Mouse (Mus musculus): Measurements from ENCODE around the gene Aspdh. TPM values are rescaled to one million over a fixed set of nuclear protein-coding genes. Genes with fewer than 3 reads are reported as not detected.
A peak's percentile ranks its signal among the peaks of the same experiment; 100 is the strongest.

Aspdh gene
- polyA plus RNA-seq, 1 experiment from 2014 or later: 0.28 TPM

GRCm38 (mm10) chr7:44498922-44499321 is 33.7 kb downstream of the Aspdh start:
- no peak overlapping the region for H3K9ac ChIP-seq
- peaks cover 3% of the 10 kb centered on the region; the same call in 1 of the 2 replicates for H3K36me3 ChIP-seq (ENCODE audit: insufficient read depth)
- H3K4me1 ChIP-seq (ENCODE audit: insufficient read depth): peaks cover 7% of the 10 kb centered on the region
- no peak for ATAC-seq (ENCODE audit: insufficient read depth)
- H3K27ac ChIP-seq (ENCODE audit: low read depth): no peak overlapping the region
- WGBS: 69% methylated on average over 1 of the region's 1 CpGs
- peaks cover 4% of the 10 kb centered on the region; the same call in 1 of the 2 replicates for H3K27me3 ChIP-seq (ENCODE audit: insufficient read depth, low read length)
- no peak overlapping the region for H3K4me3 ChIP-seq (ENCODE audit: low read depth, low read length)
- no peak overlapping the region for H3K4me2 ChIP-seq
- DNase-seq: no peak
- no peaks in the 10 kb centered on the region for H3K9me3 ChIP-seq (ENCODE audit: low read depth, low read length)
- TF ChIP-seq CTCF (IDR thresholded peaks at IDR 0.05; ENCODE audit: low read depth): no peak

- H3K36me3 ChIP-seq (ENCODE audit: insufficient read depth): no peaks in the 10 kb centered on the region
- no peak for TF ChIP-seq CTCF (IDR thresholded peaks at IDR 0.05; ENCODE audit: low read depth)
- DNase-seq (no peak), ATAC-seq (ENCODE audit: insufficient read depth) (no peak)
- WGBS: 45% methylated on average over 20 of the region's 20 CpGs
- H3K9ac ChIP-seq: no peak overlapping the region
- peaks cover 4% of the 10 kb centered on the region; the same call in 1 of the 2 replicates for H3K27me3 ChIP-seq (ENCODE audit: insufficient read depth, low read length)
- no peaks in the 10 kb centered on the region for H3K9me3 ChIP-seq (ENCODE audit: low read depth, low read length)
- H3K4me2 ChIP-seq: no peak overlapping the region
- no peak overlapping the region for H3K27ac ChIP-seq (ENCODE audit: low read depth)
- H3K4me1 ChIP-seq (ENCODE audit: insufficient read depth): peaks cover 7% of the 10 kb centered on the region
- H3K4me3 ChIP-seq (ENCODE audit: low read depth, low read length): no peak overlapping the region
Measured at GRCm38 (mm10) chr7:44500046-44500445, 34.9 kb downstream of the Aspdh start.

GRCm38 (mm10) chr7:44501563-44502115 is 36.4 kb downstream of the Aspdh start:
- Histone ChIP-seq H3K9me3 (ENCODE audit: low read depth, low read length) (no peaks in the 10 kb centered on the region), H3K27ac (ENCODE audit: low read depth) (no peak overlapping the region), H3K4me2 (no peak overlapping the region), H3K4me3 (ENCODE audit: low read depth, low read length) (no peak overlapping the region), H3K27me3 (ENCODE audit: insufficient read depth, low read length) (peaks cover 4% of the 10 kb centered on the region; the same call in 1 of the 2 replicates), H3K36me3 (ENCODE audit: insufficient read depth) (no peaks in the 10 kb centered on the region), H3K9ac (no peak overlapping the region), H3K4me1 (ENCODE audit: insufficient read depth) (no peaks in the 10 kb centered on the region; the same call in 1 of the 2 replicates)
- DNase-seq: peak; percentile 82
- TF ChIP-seq CTCF (IDR thresholded peaks at IDR 0.05; ENCODE audit: low read depth): peak; percentile 80
- 26% methylated on average over 5 of the region's 5 CpGs for WGBS
- ATAC-seq (ENCODE audit: insufficient read depth): no peak; the same call in 1 of the 2 replicates

GRCm38 (mm10) chr7:44507491-44507890 is 42.3 kb downstream of the Aspdh start:
- no peak overlapping the region for H3K9ac ChIP-seq
- H3K4me1 ChIP-seq (ENCODE audit: insufficient read depth): no peaks in the 10 kb centered on the region
- H3K4me3 ChIP-seq (ENCODE audit: low read depth, low read length): no peak overlapping the region
- ATAC-seq (ENCODE audit: insufficient read depth) (no peak), DNase-seq (no peak)
- no peaks in the 10 kb centered on the region for H3K27me3 ChIP-seq (ENCODE audit: insufficient read depth, low read length)
- TF ChIP-seq CTCF (IDR thresholded peaks at IDR 0.05; ENCODE audit: low read depth): no peak
- H3K4me2 ChIP-seq: no peak overlapping the region
- no peaks in the 10 kb centered on the region for H3K9me3 ChIP-seq (ENCODE audit: low read depth, low read length)
- H3K36me3 ChIP-seq (ENCODE audit: insufficient read depth): no peaks in the 10 kb centered on the region
- H3K27ac ChIP-seq (ENCODE audit: low read depth): no peak overlapping the region

Small RNA genes lying within 50 kb of the gene (microRNA-seq; reads per million reads assigned to microRNA genes)
- gene Mir7052 (ENCODE audit: borderline number of aligned reads): 0.95 reads per million

Other genes with a start within 250 kb of the Aspdh start
- gene Klk1b5, start 249.4 kb upstream of the Aspdh start, polyA plus RNA-seq (2014; fragmentation: Nextera tagmentation; extraction: Ambion mirVana): not detected in 2 replicates
- 0.20 and 0.26 TPM in 2 replicates for gene Klk1, start 240.0 kb upstream of the Aspdh start, polyA plus RNA-seq (2014; fragmentation: Nextera tagmentation; extraction: Ambion mirVana)
- not detected in 2 replicates for gene Gm36864, start 229.2 kb upstream of the Aspdh start, polyA plus RNA-seq (2014; fragmentation: Nextera tagmentation; extraction: Ambion mirVana)
- gene 1700028J19Rik, start 218.7 kb upstream of the Aspdh start, polyA plus RNA-seq (2014; fragmentation: Nextera tagmentation; extraction: Ambion mirVana): 0.96 and 1.5 TPM in 2 replicates
- 142 and 146 TPM in 2 replicates for gene 2410002F23Rik, start 218.7 kb upstream of the Aspdh start, polyA plus RNA-seq (2014; fragmentation: Nextera tagmentation; extraction: Ambion mirVana)
- 0.11 TPM in 1 of 2 replicates, not detected in the other for gene Acp4, start 208.0 kb upstream of the Aspdh start, polyA plus RNA-seq (2014; fragmentation: Nextera tagmentation; extraction: Ambion mirVana)
- not detected in 2 replicates for gene Gm15517, start 203.9 kb upstream of the Aspdh start, polyA plus RNA-seq (2014; fragmentation: Nextera tagmentation; extraction: Ambion mirVana)
- gene Clec11a, start 158.5 kb upstream of the Aspdh start, polyA plus RNA-seq (2014; fragmentation: Nextera tagmentation; extraction: Ambion mirVana): 1.8 TPM in 2 replicates
- gene Shank1, start 155.1 kb upstream of the Aspdh start, polyA plus RNA-seq (2014; fragmentation: Nextera tagmentation; extraction: Ambion mirVana): 1.3 and 1.6 TPM in 2 replicates
- gene Syt3, start 81.3 kb upstream of the Aspdh start, polyA plus RNA-seq (2014; fragmentation: Nextera tagmentation; extraction: Ambion mirVana): 2.0 and 2.9 TPM in 2 replicates
- 0.71 and 1.2 TPM in 2 replicates for gene 1700008O03Rik, start 79.6 kb upstream of the Aspdh start, polyA plus RNA-seq (2014; fragmentation: Nextera tagmentation; extraction: Ambion mirVana)
- gene Lrrc4b, start 36.4 kb upstream of the Aspdh start, polyA plus RNA-seq (2014; fragmentation: Nextera tagmentation; extraction: Ambion mirVana): 1.5 TPM in 2 replicates
- 82.7 and 87.6 TPM in 2 replicates for gene Josd2, start 2.6 kb downstream of the Aspdh start, polyA plus RNA-seq (2014; fragmentation: Nextera tagmentation; extraction: Ambion mirVana)
- 122 and 133 TPM in 2 replicates for gene Emc10, start 31.1 kb downstream of the Aspdh start, polyA plus RNA-seq (2014; fragmentation: Nextera tagmentation; extraction: Ambion mirVana)
- gene Fam71e1, start 31.2 kb downstream of the Aspdh start, polyA plus RNA-seq (2014; fragmentation: Nextera tagmentation; extraction: Ambion mirVana): 9.1 and 11.3 TPM in 2 replicates
- gene Mybpc2, start 59.3 kb downstream of the Aspdh start, polyA plus RNA-seq (2014; fragmentation: Nextera tagmentation; extraction: Ambion mirVana): 0.14 and 0.26 TPM in 2 replicates
- gene Spib, start 66.7 kb downstream of the Aspdh start, polyA plus RNA-seq (2014; fragmentation: Nextera tagmentation; extraction: Ambion mirVana): 0.07 and 0.18 TPM in 2 replicates
- gene Pold1, start 83.5 kb downstream of the Aspdh start, polyA plus RNA-seq (2014; fragmentation: Nextera tagmentation; extraction: Ambion mirVana): 91.6 and 105 TPM in 2 replicates
- 61.1 and 66.0 TPM in 2 replicates for gene Nr1h2, start 88.6 kb downstream of the Aspdh start, polyA plus RNA-seq (2014; fragmentation: Nextera tagmentation; extraction: Ambion mirVana)
- 4.7 and 6.8 TPM in 2 replicates for gene Napsa, start 107.0 kb downstream of the Aspdh start, polyA plus RNA-seq (2014; fragmentation: Nextera tagmentation; extraction: Ambion mirVana)
- gene Kcnc3, start 125.3 kb downstream of the Aspdh start, polyA plus RNA-seq (2014; fragmentation: Nextera tagmentation; extraction: Ambion mirVana): 0.70 and 0.97 TPM in 2 replicates
- gene Myh14, start 205.5 kb downstream of the Aspdh start, polyA plus RNA-seq (2014; fragmentation: Nextera tagmentation; extraction: Ambion mirVana): 33.6 and 37.3 TPM in 2 replicates
- gene Izumo2, start 243.4 kb downstream of the Aspdh start, polyA plus RNA-seq (2014; fragmentation: Nextera tagmentation; extraction: Ambion mirVana): not detected in 2 replicates